Mouse (Mus musculus) ES-Bruce4 (cell line): ENCODE results near the gene Pi16.

Source experiments
- CTCF ChIP-seq: IDR thresholded peaks from one replicate; pipeline ENCODE4 v1.8.1; 2011; ENCODE audit warnings: low read depth, low read length
- EP300 ChIP-seq: IDR thresholded peaks from 2 replicates; pipeline ENCODE4 v1.6.1; 2011; ENCODE audit warnings: low read depth, low read length; ENCODE audit not compliant: insufficient read depth
- POLR2A ChIP-seq: IDR thresholded peaks from one replicate; pipeline ENCODE4 v1.8.1; 2011; ENCODE audit warnings: low read length; ENCODE audit not compliant: insufficient read depth

GRCm38 (mm10) chr17:29301421-29301820 lies 16.1 kb upstream of the Pi16 start:
- TF ChIP-seq CTCF (no peak), POLR2A (no peak), EP300 (no peak)
